Mouse (Mus musculus) frontal cortex, adult (tissue): ENCODE data around the gene Gm36864.
A peak's percentile ranks its signal among the peaks of the same experiment; 100 is the strongest.

ENCODE experiments used
- ATAC-seq: cut with Nextera tagmentation; 2 replicates; pipeline ENCODE4 v1.9.2; 2017; ENCODE audit warnings: mild to moderate bottlenecking, moderate library complexity, mixed read lengths; ENCODE audit not compliant: low TSS enrichment

The Gm36864 gene

GRCm38 (mm10) chr7:44257278-44257677 lies 21.3 kb downstream of the Gm36864 start, which contains the start of gene Acp4:
Gene Acp4, minus strand, starts transcription at chr7:44257378.
- no peak for ATAC-seq

GRCm38 (mm10) chr7:44260410-44260809 lies 24.4 kb downstream of the Gm36864 start:
- no peak for ATAC-seq

- no peak for ATAC-seq
Measured at GRCm38 (mm10) chr7:44261147-44261546, 25.2 kb downstream of the Gm36864 start, which contains the start of gene Gm15517. Gene Gm15517, plus strand, starts transcription at chr7:44261447.

GRCm38 (mm10) chr7:44262791-44263643 lies 27.0 kb downstream of the Gm36864 start:
- ATAC-seq = peak; percentile 84

GRCm38 (mm10) chr7:44268117-44268516 lies 32.1 kb downstream of the Gm36864 start:
- no peak for ATAC-seq

GRCm38 (mm10) chr7:44269397-44269796 lies 33.4 kb downstream of the Gm36864 start:
- no peak for ATAC-seq

- ATAC-seq = no peak
Measured at GRCm38 (mm10) chr7:44271309-44271708, 35.3 kb downstream of the Gm36864 start.

- no peak for ATAC-seq
Measured at GRCm38 (mm10) chr7:44272546-44272945, 36.6 kb downstream of the Gm36864 start.

- ATAC-seq = no peak
Measured at GRCm38 (mm10) chr7:44273446-44273845, 37.5 kb downstream of the Gm36864 start.

GRCm38 (mm10) chr7:44274096-44274495 lies 38.1 kb downstream of the Gm36864 start:
- no peak for ATAC-seq

- no peak for ATAC-seq
Measured at GRCm38 (mm10) chr7:44275546-44275945, 39.6 kb downstream of the Gm36864 start.

GRCm38 (mm10) chr7:44276461-44277249 lies 40.7 kb downstream of the Gm36864 start:
- no peak for ATAC-seq

- peak; percentile 50; the same call in 1 of the 2 replicates for ATAC-seq
Measured at GRCm38 (mm10) chr7:44277250-44277622, 41.3 kb downstream of the Gm36864 start.

GRCm38 (mm10) chr7:44280959-44281358 lies 45.0 kb downstream of the Gm36864 start:
- ATAC-seq = peak; percentile 41; the same call in 1 of the 2 replicates

GRCm38 (mm10) chr7:44281586-44281985 lies 45.6 kb downstream of the Gm36864 start:
- ATAC-seq = peak; percentile 23; the same call in 1 of the 2 replicates

- ATAC-seq = no peak
Measured at GRCm38 (mm10) chr7:44287760-44288159, 51.8 kb downstream of the Gm36864 start.

GRCm38 (mm10) chr7:44290986-44291385 lies 55.0 kb downstream of the Gm36864 start:
- ATAC-seq = no peak

GRCm38 (mm10) chr7:44291418-44291817 lies 55.4 kb downstream of the Gm36864 start:
- no peak for ATAC-seq
